Mouse (Mus musculus) hindbrain, embryonic 11.5 days (tissue): ENCODE measurements around the gene Cnfn. TPM values are rescaled to one million over a fixed set of nuclear protein-coding genes. Genes with fewer than 3 reads are reported as not detected.
"Not testable (repeated sequence)": the region's sequence is repeated elsewhere in the genome, so short reads cannot be mapped to it uniquely, and the experiment has no call there.

Experiments used
- ATAC-seq: fragments of 200-750 bp; cut with Nextera tagmentation; 2 replicates; pipeline ENCODE4 v1.8.0; 2017; ENCODE audit warnings: mild to moderate bottlenecking, moderate TSS enrichment, moderate library complexity; ENCODE audit not compliant: low FRiP score
- DNase-seq: peaks from one replicate; pipeline ENCODE4 v3.0.0-alpha.2; 2015; ENCODE audit warnings: low spot score
- H3K27ac ChIP-seq: fragments of 300-500 bp; sonication (generic); 2 replicates; pipeline ENCODE4 v1.5.1; 2014; ENCODE audit warnings: mild to moderate bottlenecking, low read depth, low read length
- H3K27me3 ChIP-seq: fragments of 300-500 bp; sonication (generic); 2 replicates; pipeline ENCODE4 v1.6.1; 2014; ENCODE audit warnings: mild to moderate bottlenecking, low read length, moderate library complexity, mixed read lengths; ENCODE audit not compliant: control insufficient read depth, insufficient read depth
- H3K36me3 ChIP-seq: fragments of 300-500 bp; sonication (generic); 2 replicates; pipeline ENCODE4 v1.6.1; 2014; ENCODE audit warnings: mild to moderate bottlenecking, low read length, moderate library complexity, mixed read lengths; ENCODE audit not compliant: control insufficient read depth, insufficient read depth
- H3K4me1 ChIP-seq: fragments of 300-500 bp; sonication (generic); replicated peaks from 2 replicates; pipeline ENCODE4 v1.6.1; 2014; ENCODE audit warnings: low read length, mixed read lengths; ENCODE audit not compliant: control insufficient read depth, insufficient read depth
- H3K4me2 ChIP-seq: fragments of 300-500 bp; sonication (generic); replicated peaks from 2 replicates; pipeline ENCODE4 v1.6.1; 2014; ENCODE audit warnings: mild to moderate bottlenecking, low read depth, low read length
- H3K4me3 ChIP-seq: fragments of 300-500 bp; sonication (generic); 2 replicates; pipeline ENCODE4 v1.5.1; 2014; ENCODE audit warnings: low read depth, low read length
- H3K9ac ChIP-seq: fragments of 300-500 bp; sonication (generic); 2 replicates; pipeline ENCODE4 v1.6.1; 2014; ENCODE audit warnings: low read depth, low read length
- H3K9me3 ChIP-seq: fragments of 300-500 bp; sonication (generic); 2 replicates; pipeline ENCODE4 v1.6.1; 2016; ENCODE audit warnings: low read length; ENCODE audit not compliant: control insufficient read depth
- whole genome bisulfite sequencing: fragments of 180-500 bp; shearing (Covaris S2); extraction: QIAGEN DNeasy Blood & Tissue Kit; methylation state at CpG from one replicate; pipeline ENCODE4 v1.1.7; 2014; 5-methylcytosine and 5-hydroxymethylcytosine counted together
- polyA plus RNA-seq: library from polyadenylated mRNA; unstranded; fragments of >200 nt; fragmentation: Nextera tagmentation; extraction: Ambion mirVana; gene quantifications from 2 replicates; pipeline ENCODE4 v1.2.1, GENCODE M21; 2014

Gene Cnfn
- polyA plus RNA-seq, 1 experiment from 2014 or later: not detected

- H3K4me1 ChIP-seq: no peaks in the 10 kb centered on the region
- peak; percentile 71; the same call in 1 of the 2 replicates for ATAC-seq
- peak; percentile 84 for DNase-seq
- peaks cover 10% of the 10 kb centered on the region; the same call in 1 of the 2 replicates for H3K36me3 ChIP-seq
- 42% methylated on average over 16 of the region's 16 CpGs for WGBS
- no peak overlapping the region for H3K27ac ChIP-seq
- H3K4me3 ChIP-seq: no peak overlapping the region
- peak overlapping the region; percentile 8; the same call in 1 of the 2 replicates for H3K9ac ChIP-seq
- no peak overlapping the region for H3K4me2 ChIP-seq
- no peaks in the 10 kb centered on the region for H3K27me3 ChIP-seq
- H3K9me3 ChIP-seq: no peaks in the 10 kb centered on the region
Observed at GRCm38 (mm10) chr7:25333596-25334307, 35.8 kb downstream of the Cnfn start.

GRCm38 (mm10) chr7:25326233-25326632, 43.3 kb downstream of the Cnfn start:
- ATAC-seq: no peak
- no peaks in the 10 kb centered on the region for H3K9me3 ChIP-seq
- H3K4me3 ChIP-seq: no peak overlapping the region
- no peaks in the 10 kb centered on the region for H3K4me1 ChIP-seq
- H3K9ac ChIP-seq: no peak overlapping the region
- DNase-seq: no peak
- WGBS: 86% methylated on average over 8 of the region's 8 CpGs
- H3K36me3 ChIP-seq: 0 out of 2 replicates have a peak, but pooled peaks cover 1% of the 10 kb centered on the region
- no peak overlapping the region for H3K4me2 ChIP-seq
- no peaks in the 10 kb centered on the region for H3K27me3 ChIP-seq
- no peak overlapping the region for H3K27ac ChIP-seq

GRCm38 (mm10) chr7:25325431-25325830, 44.1 kb downstream of the Cnfn start:
- H3K36me3 ChIP-seq: not testable (repeated sequence)

GRCm38 (mm10) chr7:25323219-25323618, 46.3 kb downstream of the Cnfn start:
- H3K9ac ChIP-seq: no peak overlapping the region
- H3K4me1 ChIP-seq: no peaks in the 10 kb centered on the region
- no peaks in the 10 kb centered on the region for H3K36me3 ChIP-seq
- no peak overlapping the region for H3K4me2 ChIP-seq
- DNase-seq (no peak), ATAC-seq (no peak)
- WGBS: 91% methylated on average over 2 of the region's 2 CpGs
- H3K9me3 ChIP-seq: no peaks in the 10 kb centered on the region
- H3K4me3 ChIP-seq: no peak overlapping the region
- no peaks in the 10 kb centered on the region for H3K27me3 ChIP-seq
- no peak overlapping the region for H3K27ac ChIP-seq

More at GRCm38 (mm10) chr7:25325431-25325830, 44.1 kb downstream of the Cnfn start:
- H3K9ac ChIP-seq, DNase-seq, H3K27me3 ChIP-seq, H3K4me1 ChIP-seq, H3K9me3 ChIP-seq, H3K27ac ChIP-seq, ATAC-seq, H3K4me3 ChIP-seq, H3K4me2 ChIP-seq: not testable (repeated sequence)
- WGBS: 88% methylated on average over 5 of the region's 6 CpGs

GRCm38 (mm10) chr7:25322058-25322484, 47.5 kb downstream of the Cnfn start:
- Histone ChIP-seq H3K9me3 (no peaks in the 10 kb centered on the region), H3K9ac (no peak overlapping the region), H3K4me3 (no peak overlapping the region), H3K4me2 (no peak overlapping the region), H3K36me3 (no peaks in the 10 kb centered on the region), H3K27ac (no peak overlapping the region), H3K27me3 (no peaks in the 10 kb centered on the region), H3K4me1 (no peaks in the 10 kb centered on the region)
- 3% methylated on average over 6 of the region's 6 CpGs for WGBS
- ATAC-seq (peak; percentile 15; the same call in 1 of the 2 replicates), DNase-seq (peak; percentile 65)

Other genes starting within 250 kb of the Cnfn start
- 40.1 and 51.9 TPM in 2 replicates for gene Pou2f2, start 190.0 kb downstream of the Cnfn start, polyA plus RNA-seq
- 7.3 and 8.5 TPM in 2 replicates for gene Dedd2, start 149.1 kb downstream of the Cnfn start, polyA plus RNA-seq
- 2.9 and 3.9 TPM in 2 replicates for gene Zfp526, start 148.3 kb downstream of the Cnfn start, polyA plus RNA-seq
- 14.1 and 16.1 TPM in 2 replicates for gene Gsk3a, start 131.9 kb downstream of the Cnfn start, polyA plus RNA-seq
- gene Erf, start 119.0 kb downstream of the Cnfn start, polyA plus RNA-seq: 12.8 and 14.2 TPM in 2 replicates
- 25.4 and 39.0 TPM in 2 replicates for gene Cic, start 102.0 kb downstream of the Cnfn start, polyA plus RNA-seq
- gene Pafah1b3, start 71.7 kb downstream of the Cnfn start, polyA plus RNA-seq: 335 and 344 TPM in 2 replicates
- gene Prr19, start 68.3 kb downstream of the Cnfn start, polyA plus RNA-seq: 0.86 and 1.3 TPM in 2 replicates
- gene Tmem145, start 63.6 kb downstream of the Cnfn start, polyA plus RNA-seq: 9.9 and 10.6 TPM in 2 replicates
- gene Megf8, start 52.6 kb downstream of the Cnfn start, polyA plus RNA-seq: 10.9 and 11.3 TPM in 2 replicates
- 2.6 and 3.3 TPM in 2 replicates for gene Lipe, start 29.0 kb upstream of the Cnfn start, polyA plus RNA-seq
- gene Cxcl17, start 43.2 kb upstream of the Cnfn start, polyA plus RNA-seq: 0.28 TPM in 1 of 2 replicates, not detected in the other
- gene Ceacam1, start 107.9 kb upstream of the Cnfn start, polyA plus RNA-seq: 0.74 and 1.4 TPM in 2 replicates
- gene Ceacam2, start 170.1 kb upstream of the Cnfn start, polyA plus RNA-seq: not detected in 2 replicates
- gene Erich4, start 246.2 kb upstream of the Cnfn start, polyA plus RNA-seq: not detected in 2 replicates
- 25.1 and 25.5 TPM in 2 replicates for gene Dmac2, start 249.7 kb upstream of the Cnfn start, polyA plus RNA-seq